Mouse (Mus musculus) retina, embryonic 14.5 days (tissue): ENCODE measurements around the gene Myh6.
"Not testable (repeated sequence)": the region's sequence is repeated elsewhere in the genome, so short reads cannot be mapped to it uniquely, and the experiment has no call there.

Source experiments
- DNase-seq: peaks from one replicate; pipeline ENCODE4 v3.0.0-alpha.2; 2015; ENCODE audit warnings: low spot score

Myh6 gene

GRCm38 (mm10) chr14:54958503-54958902 lies 8.2 kb downstream of the Myh6 start:
- DNase-seq, result no peak

- no peak for DNase-seq
Observed at GRCm38 (mm10) chr14:54956533-54956932, 10.2 kb downstream of the Myh6 start.

DNA sequence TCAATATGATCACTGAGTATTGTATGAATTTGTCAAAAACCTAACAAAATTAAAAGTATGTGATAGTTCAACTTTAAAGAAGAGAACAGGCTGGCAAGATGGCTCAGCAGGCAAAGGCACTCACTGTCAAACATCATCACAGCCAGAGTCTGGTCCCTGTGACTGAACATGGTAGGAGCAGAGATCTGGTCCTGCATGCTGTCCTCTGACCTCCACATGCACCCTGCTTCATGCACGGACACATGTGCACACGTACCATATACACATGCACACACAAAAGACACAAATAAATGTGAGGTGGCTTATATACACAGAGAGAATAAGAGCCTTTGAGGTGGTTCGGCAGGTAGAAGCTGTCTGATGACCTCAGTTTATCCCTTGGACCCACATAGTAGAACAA lies 11.2 kb downstream of the Myh6 start:
- DNase-seq, result no peak

GRCm38 (mm10) chr14:54954474-54954873 lies 12.3 kb downstream of the Myh6 start:
- DNase-seq, result no peak

DNA sequence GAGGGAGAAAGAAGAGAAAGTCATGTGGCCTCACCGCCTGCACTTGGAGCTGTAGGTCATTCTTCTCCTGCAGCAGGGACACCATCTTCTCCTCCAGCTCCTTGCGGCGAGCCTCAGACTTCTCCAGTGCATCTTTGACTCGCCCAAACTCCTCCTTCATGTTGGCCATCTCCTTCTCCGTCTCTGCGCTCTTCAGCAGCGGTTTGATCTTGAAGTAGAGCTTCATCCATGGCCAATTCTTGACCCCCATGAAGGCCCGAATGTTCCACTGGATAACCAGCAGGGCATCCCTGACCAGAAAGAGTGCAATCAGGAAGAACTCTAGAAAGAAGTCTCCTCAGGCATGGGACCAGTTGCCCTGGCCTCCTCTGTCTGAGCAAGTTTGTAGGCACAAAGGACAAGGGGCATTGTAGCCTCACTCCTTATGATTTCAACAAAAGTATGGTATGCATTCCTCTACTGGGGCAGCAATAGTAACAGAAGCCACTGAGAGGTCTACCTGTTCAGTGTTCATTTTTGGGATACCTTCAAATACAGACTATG lies 13.0 kb downstream of the Myh6 start:
- no peak for DNase-seq

GRCm38 (mm10) chr14:54951587-54951986 lies 15.1 kb downstream of the Myh6 start:
- DNase-seq, result no peak

DNA sequence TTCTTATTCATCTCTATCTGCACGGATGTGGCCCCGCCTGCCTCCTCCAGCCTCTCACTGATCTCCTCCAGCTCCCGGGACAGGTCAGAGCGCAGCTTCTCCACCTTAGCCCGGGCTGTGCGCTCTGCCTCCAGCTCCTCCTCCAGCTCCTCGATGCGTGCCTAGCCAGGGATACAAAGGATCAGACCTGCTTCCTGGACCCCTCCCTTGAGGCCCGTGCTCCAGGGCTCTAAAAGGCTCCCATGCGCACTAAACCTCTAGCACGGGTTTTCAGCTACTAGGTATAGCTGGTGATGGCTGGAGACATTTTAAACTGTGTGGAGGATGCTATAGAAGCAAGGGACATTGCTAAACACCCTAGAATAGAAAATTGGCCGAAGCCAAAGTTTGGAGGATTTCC lies 16.2 kb downstream of the Myh6 start:
- DNase-seq, result no peak

- no peak for DNase-seq
Observed at GRCm38 (mm10) chr14:54948781-54949180, 17.9 kb downstream of the Myh6 start.

DNA sequence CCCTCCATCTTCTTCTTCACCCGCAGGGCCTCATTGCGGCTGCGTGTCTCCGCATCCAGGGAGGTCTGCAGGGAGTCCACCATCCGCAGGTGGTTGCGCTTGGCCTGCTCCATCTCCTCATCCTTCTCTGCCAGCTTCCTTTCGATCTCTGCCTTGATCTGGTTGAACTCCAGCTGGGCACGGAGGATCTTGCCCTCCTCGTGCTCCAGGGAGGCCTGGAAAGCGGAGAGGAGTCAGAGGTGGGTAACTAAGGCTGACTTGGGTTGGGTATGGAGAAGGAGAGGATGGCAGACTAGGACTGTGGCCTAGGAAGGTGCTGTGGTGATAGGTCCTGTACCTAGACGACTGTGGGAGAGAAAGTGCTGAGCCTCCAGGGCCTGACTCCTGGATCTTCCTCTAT lies 19.7 kb downstream of the Myh6 start:
- not testable (repeated sequence) for DNase-seq

- DNase-seq, result no peak
Observed at GRCm38 (mm10) chr14:54945975-54946704, 20.6 kb downstream of the Myh6 start.

DNA sequence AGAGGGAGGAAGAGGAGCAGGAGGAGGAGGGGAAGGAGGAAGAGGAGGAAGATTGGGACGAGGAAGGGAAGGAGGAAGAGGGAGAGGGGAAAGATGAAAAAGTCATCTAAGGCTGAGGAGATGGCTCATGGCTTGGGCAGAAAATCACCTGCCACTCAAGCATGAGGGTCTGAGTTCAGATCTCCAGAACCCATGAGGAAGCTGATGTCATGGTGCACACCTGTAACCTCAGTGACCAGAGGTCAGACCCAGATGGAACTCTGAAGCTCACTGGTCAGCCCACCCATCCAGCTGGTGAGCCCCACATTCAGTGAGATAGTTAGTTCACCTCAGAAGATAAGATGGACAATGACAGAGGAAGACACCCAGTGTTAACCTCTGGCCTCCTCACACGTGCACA lies 21.8 kb downstream of the Myh6 start:
- DNase-seq, result no peak

- no peak for DNase-seq
Observed at GRCm38 (mm10) chr14:54943971-54944370, 22.8 kb downstream of the Myh6 start.

DNA sequence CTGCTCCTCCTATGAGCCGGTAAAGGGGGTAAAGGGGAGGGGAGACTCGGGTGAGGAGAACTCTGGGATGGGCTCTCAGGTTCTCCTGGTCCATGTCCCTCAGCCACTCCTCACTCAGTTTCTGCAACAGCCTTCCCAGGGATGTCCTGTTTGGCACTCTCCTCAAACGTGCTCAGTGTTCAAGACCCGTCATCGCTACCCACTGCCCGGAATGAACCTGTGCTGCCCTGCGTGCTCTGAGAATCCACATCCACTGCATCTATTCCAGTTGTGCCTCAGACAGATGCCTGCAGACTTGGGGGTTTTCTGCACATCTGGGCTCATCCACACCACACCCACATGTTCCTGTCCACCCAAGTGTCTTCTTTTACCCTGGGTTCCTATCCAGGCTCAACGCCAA lies 24.2 kb downstream of the Myh6 start:
- no peak for DNase-seq

DNA sequence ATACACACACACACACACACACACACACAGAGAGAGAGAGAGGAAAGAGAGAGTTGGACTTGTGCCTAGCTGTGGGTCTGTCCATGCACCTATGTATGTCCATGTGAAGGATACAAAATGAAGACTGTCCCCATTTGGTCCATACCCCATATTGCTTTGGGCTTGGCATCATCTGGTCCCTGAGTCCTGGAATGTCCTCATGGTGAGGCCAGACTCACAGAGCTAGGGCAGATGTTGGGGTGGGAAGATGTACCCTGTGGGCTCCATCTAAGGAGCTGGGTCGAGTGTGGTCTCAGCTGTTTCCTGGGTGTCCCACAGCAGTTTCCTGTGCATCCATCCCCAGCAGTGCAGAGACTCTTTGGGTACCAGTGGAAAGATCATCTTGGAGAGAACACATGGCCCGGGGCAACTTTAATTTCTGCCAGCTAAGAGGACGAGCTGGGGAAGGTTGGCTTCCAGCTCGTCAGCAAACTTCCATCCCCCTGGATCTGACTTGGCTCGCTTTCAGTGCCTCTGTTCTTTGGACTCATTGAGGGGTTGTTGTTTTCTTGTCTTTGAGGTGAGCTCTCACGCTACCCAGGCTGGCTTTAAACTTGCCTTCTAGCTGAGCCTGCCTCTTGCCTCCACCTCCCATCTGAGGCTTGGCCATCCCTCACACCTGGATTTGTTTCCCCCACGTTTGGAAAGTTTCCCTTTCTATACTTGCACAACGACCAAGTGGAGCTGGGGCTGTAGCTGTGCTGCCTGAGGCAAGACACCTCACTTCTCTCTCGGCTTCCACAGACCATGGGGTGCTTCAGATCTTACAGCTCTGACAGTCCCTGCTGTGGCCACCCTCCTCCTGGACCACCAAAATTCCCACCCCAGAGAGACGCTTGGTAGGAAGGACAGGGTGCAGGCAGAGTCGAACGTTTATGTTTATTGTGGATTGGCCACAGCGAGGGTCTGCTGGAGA lies 25.4 kb downstream of the Myh6 start:
- no peak for DNase-seq

DNA sequence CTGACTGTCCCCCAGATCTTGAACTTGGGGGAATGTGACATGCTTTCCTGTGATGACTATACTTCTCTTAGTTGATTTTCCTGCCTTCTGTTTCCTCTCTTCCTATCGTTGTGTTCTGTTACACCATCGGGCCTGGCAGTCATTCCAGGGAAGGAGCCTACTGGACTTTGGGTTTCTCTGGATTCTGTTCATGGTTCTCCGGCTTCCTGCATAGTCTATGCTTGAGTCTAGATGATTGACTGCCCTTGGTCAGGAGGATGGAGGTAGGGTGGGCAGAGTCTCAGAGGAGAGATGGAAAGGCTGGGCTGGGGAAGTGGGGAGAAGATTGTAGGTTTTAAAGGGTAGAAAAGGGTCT lies 26.6 kb downstream of the Myh6 start:
- no peak for DNase-seq

- DNase-seq, result peak; percentile 83
Observed at GRCm38 (mm10) chr14:54939434-54940175, 27.1 kb downstream of the Myh6 start.

DNA sequence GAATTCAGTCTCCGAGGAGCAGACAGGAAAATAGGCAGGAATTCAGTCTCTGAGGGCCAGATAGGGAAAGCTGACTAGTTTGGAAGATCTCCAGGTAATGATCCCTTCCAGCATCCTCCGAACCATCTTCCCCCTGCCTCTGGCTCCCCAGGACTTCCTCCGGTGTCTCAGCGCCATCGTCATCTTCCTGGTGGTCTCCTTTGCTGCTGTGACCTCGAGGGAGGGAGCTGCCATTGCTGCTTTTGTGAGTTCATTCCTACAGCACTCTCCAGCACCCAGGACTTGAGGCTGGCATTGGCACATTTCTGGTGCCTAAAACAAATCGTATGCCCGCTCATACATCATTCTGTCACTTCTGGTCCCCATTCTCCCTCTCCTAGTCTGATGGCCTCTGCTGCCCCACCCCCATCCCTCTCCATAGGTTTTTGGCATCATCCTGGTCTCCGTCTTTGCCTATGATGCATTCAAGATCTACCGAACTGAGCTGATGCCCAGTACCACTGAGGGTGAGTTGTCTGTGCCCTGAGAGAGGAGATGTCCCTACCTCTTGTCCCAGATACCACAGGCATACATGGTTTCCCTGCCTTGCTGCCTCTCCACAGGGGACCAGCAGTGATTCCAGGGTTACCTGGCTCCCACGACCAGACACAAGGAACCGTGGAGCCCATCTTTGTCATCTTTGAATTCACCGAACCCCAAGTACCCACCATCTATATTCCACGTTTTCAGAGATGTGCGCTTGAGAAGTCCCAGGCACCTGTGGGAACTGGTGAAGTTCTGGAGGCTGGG lies 28.1 kb downstream of the Myh6 start:
- no peak for DNase-seq

DNA sequence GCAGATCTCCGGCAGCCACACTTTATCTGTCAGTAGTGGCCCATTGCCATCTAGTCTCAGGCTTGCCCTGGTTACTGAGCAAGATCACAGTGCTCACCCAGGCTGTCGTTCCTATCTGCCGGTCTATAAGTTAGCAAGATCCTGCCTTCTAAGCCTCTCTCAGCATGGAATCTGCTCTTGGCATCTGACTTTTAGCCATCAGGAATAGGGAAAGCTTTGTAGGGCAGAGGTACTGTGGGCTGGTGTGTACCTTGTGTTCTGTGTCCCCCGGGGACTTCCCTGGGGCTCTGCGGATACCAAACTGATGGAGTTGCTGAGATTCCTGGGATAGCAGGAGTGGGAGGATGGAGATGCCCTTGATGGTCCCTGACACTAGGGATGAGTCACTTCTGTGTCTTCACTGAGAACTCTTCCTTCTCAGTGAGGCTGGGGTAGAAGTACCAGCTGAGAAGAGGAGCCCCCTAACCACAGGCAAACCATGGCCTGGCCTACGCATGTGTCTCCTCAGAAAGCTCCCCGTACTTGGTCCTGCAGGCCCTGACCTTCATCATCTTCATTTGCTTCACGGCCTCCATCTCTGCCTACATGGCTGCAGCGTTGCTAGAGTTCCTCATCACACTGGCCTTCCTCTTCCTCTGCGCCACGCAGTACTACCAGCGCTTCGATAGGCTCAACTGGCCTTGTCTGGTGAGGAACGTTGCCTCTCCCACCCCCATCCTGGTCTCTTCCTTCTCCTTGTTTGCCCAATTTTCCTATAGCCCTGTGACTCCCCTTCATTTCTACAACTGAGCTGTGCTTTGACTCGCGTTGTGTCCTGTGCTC lies 29.2 kb downstream of the Myh6 start:
- DNase-seq, result no peak

DNA sequence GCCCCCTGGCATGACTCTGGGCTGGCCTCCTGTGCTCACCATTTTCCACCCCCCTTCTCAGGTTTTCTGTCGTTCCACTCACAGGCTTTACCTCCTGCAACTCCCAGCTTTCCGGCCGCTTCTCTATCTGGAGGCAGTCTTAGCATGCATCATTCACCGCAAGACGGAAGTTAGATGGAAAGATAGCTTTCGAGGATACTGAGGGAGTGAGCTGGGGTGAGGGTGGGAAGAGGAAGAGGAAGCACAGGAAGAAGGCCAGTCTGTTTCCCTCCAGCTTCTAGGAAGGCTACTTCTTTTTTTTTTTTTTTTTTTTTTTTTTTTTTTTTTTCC lies 29.9 kb downstream of the Myh6 start:
- no peak for DNase-seq

- DNase-seq, result no peak
Observed at GRCm38 (mm10) chr14:54935904-54936830, 30.6 kb downstream of the Myh6 start, which contains the start of gene Cmtm5. Cmtm5 (plus strand) TSS chr14:54936261.
